19 mouse cellular contexts compared by ENCODE assay signal in the genomic region with DNA sequence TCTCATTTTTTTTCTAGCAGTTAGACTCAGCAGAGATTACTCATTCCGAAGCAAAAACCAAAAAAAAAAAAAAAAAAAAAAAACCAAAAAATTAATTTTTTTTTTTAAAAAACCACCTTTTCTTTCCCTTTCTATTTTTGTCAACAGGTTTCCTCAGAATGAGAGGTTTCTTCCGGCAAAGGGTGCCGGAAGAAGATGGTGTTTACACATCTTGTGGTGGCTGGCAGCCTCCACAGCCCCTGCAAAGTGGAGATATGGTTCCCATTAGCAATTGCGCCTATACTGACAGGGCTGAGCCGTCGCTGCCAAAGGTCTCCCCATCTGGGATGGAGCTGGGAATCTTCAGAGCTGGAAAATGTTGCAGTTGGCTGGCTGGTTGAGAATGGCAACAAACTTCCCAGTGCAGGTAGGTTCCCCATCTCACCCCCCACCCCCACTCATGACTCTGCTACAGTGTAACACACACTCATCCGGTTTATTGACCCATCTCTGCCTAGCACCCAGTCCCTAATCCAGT. TPM values are rescaled to one million over a fixed set of nuclear protein-coding genes. Genes with fewer than 3 reads are reported as not detected.
DNase-seq lines count a peak whose midpoint lies in the region; TF ChIP-seq lines count a peak whose summit lies in the region.
"Had no signal": no experiment of that assay in that cellular context is flagged by ENCODE, and none has a peak within 500 bp of the region (broad histone marks: within the 10 kb centered on the region; RNA-seq: fewer than 3 reads in every experiment).

No protein-coding gene starts in this region.

- 13% methylated on average over 7 of the region's 7 CpGs for WGBS in spleen, adult 2 months

- H3K27ac ChIP-seq in spleen, adult 2 months (ENCODE audit: insufficient read depth, low read length): peak overlapping the region; percentile 71
- H3K27ac ChIP-seq: heart, embryonic 13.5 days; hindbrain, embryonic 10.5 days; intestine, embryonic 15.5 days; kidney, embryonic 15.5 days; layer of hippocampus, adult 2 months; limb, embryonic 13.5 days; midbrain, embryonic 15.5 days; neural tube, embryonic 12.5 days had no signal

- no peak for TF ChIP-seq CTCF in spleen, adult 2 months (IDR thresholded peaks at IDR 0.05; ENCODE audit: extremely low read depth, insufficient read depth, insufficient read length, insufficient replicate concordance)

- H3K4me3 ChIP-seq in spleen, adult 2 months (ENCODE audit: extremely low read depth, insufficient read depth, insufficient read length): peak overlapping the region; percentile 22; the same call in 1 of the 2 replicates
- H3K4me3 ChIP-seq: heart, embryonic 13.5 days; hindbrain, embryonic 10.5 days; intestine, embryonic 15.5 days; kidney, embryonic 15.5 days; layer of hippocampus, adult 2 months; limb, embryonic 13.5 days; midbrain, embryonic 15.5 days; neural tube, embryonic 12.5 days had no signal

- DNase-seq in spleen, adult 2 months (ENCODE audit: low read depth in 1 of 2, low spot score in 2 of 2): no peak
- no peak for DNase-seq in spleen, postnatal 14 days (ENCODE audit: low spot score in 2 of 2)
- DNase-seq in MEL-GATA-1-ER (ENCODE audit: extremely low read depth, low read depth): peak; percentile 56
- DNase-seq in induced T-regulatory cell, adult 2 months (ENCODE audit: low read depth): peak; percentile 90
- DNase-seq in thymus, postnatal 25 days: peak; percentile 30
- DNase-seq in cerebellum, postnatal 4 days (ENCODE audit: low spot score in 2 of 2): no peak
- no peak for DNase-seq in cerebellum, adult 11 months
- no peak for DNase-seq in adrenal gland, postnatal 14 days
- DNase-seq: cerebellum, adult 2 months; gastrocnemius, postnatal 14 days; right cerebral cortex, postnatal 25 days had no signal

- H3K36me3 ChIP-seq in spleen, adult 2 months (ENCODE audit: control insufficient read depth, insufficient read depth, low read length): no peaks in the 10 kb centered on the region
- H3K36me3 ChIP-seq: heart, embryonic 13.5 days; hindbrain, embryonic 10.5 days; intestine, embryonic 15.5 days; kidney, embryonic 15.5 days; limb, embryonic 13.5 days; midbrain, embryonic 15.5 days; neural tube, embryonic 12.5 days had no signal

- H3K4me1 ChIP-seq in spleen, adult 2 months (ENCODE audit: control insufficient read depth, insufficient read depth, insufficient read length): peaks cover 21% of the 10 kb centered on the region

- TF ChIP-seq POLR2A in spleen, adult 2 months (IDR thresholded peaks at IDR 0.05; ENCODE audit: low read depth, low read length): no peak

- no peaks in the 10 kb centered on the region for H3K27me3 ChIP-seq in spleen, adult 2 months (ENCODE audit: control insufficient read depth, insufficient read depth, low read length)

RNA-seq across cellular contexts. Expression of a gene that starts 3.7 kb away (rescaled TPM):
- 4.0 and 5.8 TPM in 2 replicates for polyA plus RNA-seq in spleen, adult 2 months (2012; rRNA removed)
- 0.63 and 1.5 TPM in 2 replicates for total RNA-seq in adrenal gland, postnatal 14 days (2021)
- total RNA-seq: gastrocnemius, postnatal 14 days had no signal
- polyA plus RNA-seq: kidney, embryonic 15.5 days had no signal

Comparison
In these comparisons a context has a peak if more than half of its experiments do, and no peak if none do; other contexts are left out.
1. DNase-seq: peak in MEL-GATA-1-ER (single experiment), induced T-regulatory cell, adult 2 months (single experiment) and thymus, postnatal 25 days (single experiment); none in spleen, adult 2 months (0 of 2), spleen, postnatal 14 days (0 of 2), cerebellum, postnatal 4 days (0 of 2), cerebellum, adult 11 months (single experiment) and adrenal gland, postnatal 14 days (single experiment).